Mouse (Mus musculus) ES-E14 (cell line): ENCODE measurements around the gene Zbtb20.

ENCODE experiments used
- MAFK ChIP-seq: IDR thresholded peaks from 2 replicates; pipeline ENCODE4 v1.6.1; 2014; ENCODE audit warnings: mild to moderate bottlenecking, low read depth, low read length, inconsistent platforms; ENCODE audit not compliant: insufficient read depth
- ZC3H11A ChIP-seq: IDR thresholded peaks from 2 replicates; pipeline ENCODE4 v1.6.1; 2012; ENCODE audit warnings: low read depth, mild to moderate bottlenecking, inconsistent platforms, low read length, borderline replicate concordance
- ZNF384 ChIP-seq: IDR thresholded peaks from 2 replicates; pipeline ENCODE4 v1.6.1; 2012; ENCODE audit warnings: low read depth, low read length, inconsistent platforms

DNA sequence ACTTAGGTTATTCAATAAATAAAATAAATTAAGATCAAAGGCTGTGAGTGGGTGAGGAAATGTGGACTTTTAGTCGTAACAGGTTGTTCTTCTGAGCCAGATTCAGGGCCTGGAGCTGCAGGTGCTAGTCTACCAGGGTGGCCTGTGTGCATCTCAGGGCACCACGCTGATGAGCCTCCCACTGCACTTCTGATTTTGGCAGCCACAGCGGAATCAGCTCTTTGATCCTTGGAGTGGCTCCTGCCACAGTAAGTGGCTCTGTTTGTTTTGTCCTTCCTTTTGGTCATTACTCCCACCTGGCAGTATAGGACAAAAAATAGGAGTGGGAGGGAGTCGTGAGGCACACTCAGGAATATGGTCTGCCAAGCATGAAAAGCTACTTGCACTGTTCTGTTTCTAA lies 354.6 kb downstream of the Zbtb20 start:
- TF ChIP-seq ZNF384 (no peak), ZC3H11A (no peak), MAFK (no peak)
